Mouse (Mus musculus): ENCODE results near the gene Etfrf1.

DNA sequence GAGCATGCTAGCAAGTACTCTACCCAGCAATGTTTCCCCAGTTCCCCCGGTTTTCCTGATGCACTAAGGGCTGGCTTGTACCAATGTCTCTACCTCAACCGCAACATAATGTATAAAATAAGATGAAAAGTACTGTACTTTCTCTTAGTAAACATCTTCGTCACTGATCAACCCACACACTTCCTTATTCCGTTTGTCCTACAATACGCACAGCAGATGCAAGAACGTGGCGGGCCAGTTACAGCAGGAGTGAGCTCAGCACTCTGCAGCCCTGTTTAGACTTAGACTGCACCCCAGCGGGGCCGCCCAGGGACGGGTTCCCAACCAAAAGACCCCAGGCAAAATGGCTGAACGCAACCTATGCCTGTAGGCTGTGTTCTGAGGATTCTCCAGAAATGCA lies 17.5 kb upstream of the Etfrf1 start:
- no peak for TF ChIP-seq CTCF (IDR thresholded peaks at IDR 0.05; ENCODE audit: low read depth)
- no peak for TF ChIP-seq EP300 (IDR thresholded peaks at IDR 0.05; ENCODE audit: low read depth)

Data from heart, postnatal 0 days (tissue).